Mouse (Mus musculus) midbrain, embryonic 10.5 days (tissue): ENCODE data around the gene Osbpl7. TPM values are rescaled to one million over a fixed set of nuclear protein-coding genes. Genes with fewer than 3 reads are reported as not detected.

Source experiments
- DNase-seq: peaks from one replicate; pipeline ENCODE4 v3.0.0-alpha.2; 2017; ENCODE audit warnings: low spot score
- H3K27ac ChIP-seq: fragments of 300-500 bp; sonication (generic); replicated peaks from 2 replicates; pipeline ENCODE4 v1.5.1; 2016; ENCODE audit warnings: mild to moderate bottlenecking
- H3K27me3 ChIP-seq: fragments of 300-500 bp; sonication (generic); 2 replicates; pipeline ENCODE4 v1.6.1; 2016; ENCODE audit warnings: low read depth, mild to moderate bottlenecking; ENCODE audit not compliant: poor library complexity, severe bottlenecking
- H3K36me3 ChIP-seq: fragments of 300-500 bp; sonication (generic); 2 replicates; pipeline ENCODE4 v1.6.1; 2016; ENCODE audit warnings: mild to moderate bottlenecking, moderate library complexity
- H3K4me1 ChIP-seq: fragments of 300-500 bp; sonication (generic); 2 replicates; pipeline ENCODE4 v1.6.1; 2016
- H3K4me3 ChIP-seq: fragments of 300-500 bp; sonication (generic); 2 replicates; pipeline ENCODE4 v1.5.1; 2016; ENCODE audit warnings: mild to moderate bottlenecking, moderate library complexity
- H3K9me3 ChIP-seq: fragments of 300-500 bp; sonication (generic); replicated peaks from 2 replicates; pipeline ENCODE4 v1.6.1; 2016; ENCODE audit warnings: mild to moderate bottlenecking
- WGBS: fragments of 180-500 bp; shearing (Covaris S2); methylation state at CpG from one replicate; pipeline ENCODE4 v1.1.7; 2016; 5-methylcytosine and 5-hydroxymethylcytosine counted together
- polyA plus RNA-seq: library from polyadenylated mRNA; unstranded; fragments of >200 nt; fragmentation: Nextera tagmentation; extraction: Ambion mirVana; gene quantifications from 2 replicates; pipeline ENCODE4 v1.2.1, GENCODE M21; 2016

The Osbpl7 gene
- 8.4 and 9.8 TPM in 2 replicates for polyA plus RNA-seq

GRCm38 (mm10) chr11:97050216-97050943 is at the start of gene Osbpl7:
Osbpl7 (plus strand) TSS chr11:97050628.
- Histone ChIP-seq H3K36me3 (peaks cover 55% of the 10 kb centered on the region), H3K27ac (peak within 1 kb of the TSS; percentile 80)

DNA sequence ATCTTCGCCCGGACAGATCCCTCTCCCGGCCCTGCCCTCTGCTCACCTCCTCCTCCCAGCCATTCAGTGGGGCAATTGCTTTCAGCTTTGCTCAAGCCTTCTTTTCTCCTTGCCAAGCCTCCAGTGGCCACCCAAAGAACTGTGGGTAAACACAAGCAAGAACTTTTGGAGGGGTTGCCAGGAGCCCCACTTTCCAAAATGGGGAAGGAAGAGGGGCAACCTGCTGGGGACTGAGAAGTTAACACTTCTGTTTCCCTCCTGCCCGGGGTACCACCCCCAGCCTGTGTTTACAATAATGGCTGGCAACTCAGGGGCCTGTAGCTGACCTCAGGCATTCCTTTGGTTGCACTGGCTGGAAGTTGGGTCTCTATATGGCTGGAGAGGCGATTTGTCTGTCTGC is 47.3 kb upstream of the Osbpl7 start:
- H3K36me3 ChIP-seq: no peaks in the 10 kb centered on the region
- peaks cover 25% of the 10 kb centered on the region for H3K4me1 ChIP-seq
- no peak for DNase-seq
- no peak overlapping the region for H3K4me3 ChIP-seq
- H3K9me3 ChIP-seq: no peaks in the 10 kb centered on the region
- H3K27me3 ChIP-seq: peaks cover 81% of the 10 kb centered on the region
- WGBS: 30% methylated on average over 5 of the region's 5 CpGs
- no peak overlapping the region for H3K27ac ChIP-seq

More at GRCm38 (mm10) chr11:97050216-97050943, at the start of gene Osbpl7:
- WGBS: 9% methylated on average over 18 of the region's 18 CpGs
- Histone ChIP-seq H3K4me3 (peak within 1 kb of the TSS; percentile 81), H3K4me1 (peaks cover 25% of the 10 kb centered on the region), H3K27me3 (no peaks in the 10 kb centered on the region), H3K9me3 (no peaks in the 10 kb centered on the region)
- DNase-seq: peak; percentile 65

GRCm38 (mm10) chr11:97007093-97007794 is 43.2 kb upstream of the Osbpl7 start:
- Histone ChIP-seq H3K4me3 (no peak overlapping the region), H3K27ac (no peak overlapping the region), H3K4me1 (peaks cover 10% of the 10 kb centered on the region), H3K27me3 (peaks cover 81% of the 10 kb centered on the region), H3K9me3 (no peaks in the 10 kb centered on the region), H3K36me3 (no peaks in the 10 kb centered on the region)
- DNase-seq: no peak
- WGBS: 77% methylated on average over 9 of the region's 9 CpGs

- H3K36me3 ChIP-seq: no peaks in the 10 kb centered on the region
- H3K4me1 ChIP-seq: peaks cover 6% of the 10 kb centered on the region
- H3K27me3 ChIP-seq: peaks cover 81% of the 10 kb centered on the region
- H3K27ac ChIP-seq: no peak overlapping the region; the same call in 1 of the 2 replicates
- no peaks in the 10 kb centered on the region for H3K9me3 ChIP-seq
- WGBS: 68% methylated on average over 8 of the region's 8 CpGs
- H3K4me3 ChIP-seq: no peak overlapping the region
- no peak for DNase-seq
Measured at GRCm38 (mm10) chr11:97009198-97009790, 41.1 kb upstream of the Osbpl7 start.

- no peaks in the 10 kb centered on the region for H3K9me3 ChIP-seq
- H3K27me3 ChIP-seq: peaks cover 97% of the 10 kb centered on the region
- H3K4me3 ChIP-seq: no peak within 1 kb of the TSS
- 34% methylated on average over 7 of the region's 8 CpGs for WGBS
- no peaks in the 10 kb centered on the region for H3K36me3 ChIP-seq
- no peak within 1 kb of the TSS for H3K27ac ChIP-seq
- DNase-seq: no peak
- H3K4me1 ChIP-seq: peaks cover 9% of the 10 kb centered on the region
Measured at GRCm38 (mm10) chr11:97013121-97013670, 37.2 kb upstream of the Osbpl7 start, which contains the start of gene Sp6. Sp6 (plus strand) TSS chr11:97013394.

GRCm38 (mm10) chr11:97017696-97018582 is 32.5 kb upstream of the Osbpl7 start:
- peaks cover 100% of the 10 kb centered on the region for H3K27me3 ChIP-seq
- H3K27ac ChIP-seq: no peak overlapping the region; the same call in 1 of the 2 replicates
- H3K9me3 ChIP-seq: no peaks in the 10 kb centered on the region
- peaks cover 45% of the 10 kb centered on the region for H3K4me1 ChIP-seq
- H3K36me3 ChIP-seq: no peaks in the 10 kb centered on the region
- peak overlapping the region; percentile 46 for H3K4me3 ChIP-seq
- peak; percentile 57 for DNase-seq
- 1% methylated on average over 36 of the region's 36 CpGs for WGBS

DNA sequence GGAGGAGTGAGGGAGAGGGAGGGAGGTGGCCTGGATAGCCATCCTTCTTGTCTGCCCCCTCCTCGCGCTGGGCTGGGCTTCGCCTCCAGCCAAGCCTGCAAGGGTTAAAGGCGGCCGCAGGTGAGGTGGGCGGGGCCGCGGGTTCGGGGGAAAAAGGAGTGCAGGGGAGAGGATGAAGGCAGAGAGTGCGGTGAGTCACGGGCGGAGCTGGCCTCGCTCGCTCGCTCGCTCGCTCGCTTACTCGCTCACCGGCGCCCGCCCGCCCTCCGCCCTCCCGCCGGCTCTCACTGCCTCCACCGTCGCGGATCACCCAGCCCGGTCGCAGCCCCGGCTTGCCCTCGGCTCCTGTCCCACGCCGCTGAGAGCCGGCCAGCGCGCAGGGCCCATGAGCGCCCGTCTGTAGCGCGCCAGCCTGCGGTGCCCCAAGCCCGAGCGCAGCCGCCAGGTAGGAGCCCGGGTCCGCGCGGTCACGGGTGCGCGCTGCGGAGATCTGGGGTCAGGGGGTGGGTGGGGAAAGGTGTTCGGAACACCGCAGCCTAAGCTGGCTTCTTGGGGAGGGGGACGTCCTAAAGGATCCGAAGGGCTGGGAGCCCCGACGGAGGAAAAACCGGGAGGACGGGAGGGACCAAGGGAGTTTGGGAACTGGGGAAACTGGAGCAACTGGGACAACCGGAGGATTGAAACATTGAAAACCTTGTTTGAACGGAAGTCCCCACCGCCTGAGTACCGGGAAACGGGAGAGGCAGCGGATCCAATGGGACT is 31.7 kb upstream of the Osbpl7 start:
- under 1% methylated on average over 65 of the region's 68 CpGs for whole genome bisulfite sequencing
- Histone ChIP-seq H3K27me3 (peaks cover 100% of the 10 kb centered on the region), H3K9me3 (no peaks in the 10 kb centered on the region), H3K27ac (no peak overlapping the region; the same call in 1 of the 2 replicates), H3K4me1 (peaks cover 46% of the 10 kb centered on the region), H3K36me3 (no peaks in the 10 kb centered on the region), H3K4me3 (peak overlapping the region; percentile 46)
- DNase-seq: peak; percentile 41

- Histone ChIP-seq H3K4me3 (peak overlapping the region; percentile 46), H3K4me1 (peaks cover 52% of the 10 kb centered on the region), H3K27me3 (peaks cover 100% of the 10 kb centered on the region), H3K36me3 (no peaks in the 10 kb centered on the region), H3K27ac (no peak overlapping the region), H3K9me3 (no peaks in the 10 kb centered on the region)
- peak; percentile 50 for DNase-seq
- 3% methylated on average over 13 of the region's 13 CpGs for WGBS
Measured at GRCm38 (mm10) chr11:97019345-97019708, 31.1 kb upstream of the Osbpl7 start.

DNA sequence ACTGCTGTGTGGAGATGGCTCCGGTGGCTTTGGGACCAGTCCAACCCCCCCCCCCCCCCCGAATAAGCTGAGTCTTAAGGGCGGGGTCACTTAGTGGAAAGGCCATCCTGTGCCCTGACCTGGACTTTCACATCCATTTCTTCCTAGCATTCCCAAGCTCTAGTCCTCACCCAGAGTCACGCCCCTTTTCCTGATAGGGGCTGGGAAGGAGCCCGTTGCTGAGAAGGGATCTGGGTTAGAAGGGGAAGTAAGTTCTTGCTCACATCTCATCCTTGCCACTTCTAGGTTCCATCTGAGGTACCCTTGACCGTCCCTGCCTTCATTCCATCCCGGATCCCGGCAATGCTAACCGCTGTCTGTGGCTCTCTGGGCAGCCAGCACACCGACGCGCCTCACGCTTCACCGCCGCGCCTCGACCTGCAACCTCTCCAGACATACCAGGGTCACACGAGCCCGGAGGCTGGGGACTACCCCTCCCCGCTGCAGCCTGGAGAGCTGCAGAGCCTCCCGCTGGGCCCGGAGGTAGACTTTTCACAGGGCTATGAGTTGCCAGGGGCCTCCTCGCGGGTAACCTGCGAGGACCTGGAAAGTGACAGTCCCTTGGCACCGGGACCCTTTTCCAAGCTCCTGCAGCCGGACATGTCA is 29.2 kb upstream of the Osbpl7 start:
- Histone ChIP-seq H3K9me3 (no peaks in the 10 kb centered on the region), H3K27me3 (peaks cover 96% of the 10 kb centered on the region), H3K4me3 (peak overlapping the region; percentile 58), H3K4me1 (peaks cover 71% of the 10 kb centered on the region), H3K36me3 (no peaks in the 10 kb centered on the region), H3K27ac (no peak overlapping the region)
- 2% methylated on average over 27 of the region's 27 CpGs for WGBS
- DNase-seq: peak; percentile 35

- Histone ChIP-seq H3K27ac (peak overlapping the region; percentile 74), H3K4me1 (peaks cover 73% of the 10 kb centered on the region)
- under 1% methylated on average over 50 of the region's 50 CpGs for WGBS
Measured at GRCm38 (mm10) chr11:97021873-97022484, 28.4 kb upstream of the Osbpl7 start.

GRCm38 (mm10) chr11:97024977-97025376 is 25.5 kb upstream of the Osbpl7 start:
- Histone ChIP-seq H3K27me3 (peaks cover 59% of the 10 kb centered on the region), H3K9me3 (no peaks in the 10 kb centered on the region), H3K4me1 (peaks cover 63% of the 10 kb centered on the region), H3K36me3 (no peaks in the 10 kb centered on the region), H3K27ac (peak overlapping the region; percentile 84), H3K4me3 (peak overlapping the region; percentile 49)
- no peak for DNase-seq
- 8% methylated on average over 10 of the region's 10 CpGs for WGBS

More at GRCm38 (mm10) chr11:97021873-97022484, 28.4 kb upstream of the Osbpl7 start:
- Histone ChIP-seq H3K36me3 (no peaks in the 10 kb centered on the region), H3K4me3 (peak overlapping the region; percentile 58), H3K27me3 (peaks cover 89% of the 10 kb centered on the region), H3K9me3 (no peaks in the 10 kb centered on the region)
- peak; percentile 77 for DNase-seq
